Mouse (Mus musculus): ENCODE data around the gene Zmat3.

Gene Zmat3

DNA sequence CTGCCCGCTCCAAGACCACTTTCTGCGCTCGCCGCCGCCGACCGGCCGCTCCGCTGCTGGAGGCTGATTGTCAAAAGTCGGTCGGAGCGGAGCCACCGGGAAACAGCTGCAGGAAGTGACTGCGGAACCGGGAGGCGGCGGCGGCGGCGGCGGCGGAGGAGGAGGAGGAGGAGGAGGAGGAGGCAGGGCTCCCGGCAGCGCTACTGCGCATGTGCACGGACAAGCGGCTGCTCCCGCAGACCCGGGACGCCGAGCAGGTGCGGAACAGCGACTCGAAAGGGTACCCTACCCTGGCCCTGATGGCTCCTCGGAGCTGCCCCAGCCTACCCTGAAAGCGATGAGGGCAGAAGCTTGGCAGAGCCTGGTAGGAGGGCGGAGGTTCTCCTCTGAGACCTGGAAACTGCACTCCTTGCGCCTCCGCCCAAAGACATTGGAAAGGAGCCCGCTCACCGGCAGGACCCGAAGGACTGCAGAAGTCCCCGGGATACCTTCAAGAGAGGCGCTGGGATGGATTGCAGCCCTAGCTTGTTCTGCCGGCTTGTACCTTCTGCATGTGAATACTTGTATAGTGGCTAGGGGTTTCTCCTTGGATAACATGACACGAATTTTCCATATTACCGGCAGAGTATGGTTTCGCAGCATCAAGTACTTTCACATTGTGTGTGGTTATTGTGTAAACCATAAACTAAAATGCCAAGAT, at the start of gene Zmat3:
Zmat3 (minus strand) TSS at position 469 of the 700 bp plus-strand sequence.
- DNase-seq: peak; percentile 87 to 91

DNA sequence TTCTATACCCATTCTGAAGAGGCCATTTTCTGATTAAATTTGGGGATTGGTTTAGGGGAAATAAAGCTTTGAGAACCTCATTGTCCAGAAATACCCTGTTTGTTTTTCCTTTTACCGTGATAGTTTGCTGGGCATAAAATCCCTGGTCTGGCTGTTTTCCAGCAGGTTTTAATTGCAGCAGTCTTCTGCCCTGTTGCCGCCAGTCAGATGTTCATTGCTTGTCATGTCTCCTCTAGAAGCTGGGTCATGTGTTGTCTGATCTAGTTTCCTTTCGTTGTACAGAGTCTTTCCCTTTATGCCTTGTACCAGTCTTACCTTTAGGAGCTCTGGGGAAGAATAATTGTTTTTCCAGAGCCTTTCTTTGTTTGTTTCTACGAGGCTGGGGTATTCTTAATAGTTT, 48.6 kb upstream of the Zmat3 start:
- peak in 1 of 2 experiments; percentile 18 for DNase-seq

DNA sequence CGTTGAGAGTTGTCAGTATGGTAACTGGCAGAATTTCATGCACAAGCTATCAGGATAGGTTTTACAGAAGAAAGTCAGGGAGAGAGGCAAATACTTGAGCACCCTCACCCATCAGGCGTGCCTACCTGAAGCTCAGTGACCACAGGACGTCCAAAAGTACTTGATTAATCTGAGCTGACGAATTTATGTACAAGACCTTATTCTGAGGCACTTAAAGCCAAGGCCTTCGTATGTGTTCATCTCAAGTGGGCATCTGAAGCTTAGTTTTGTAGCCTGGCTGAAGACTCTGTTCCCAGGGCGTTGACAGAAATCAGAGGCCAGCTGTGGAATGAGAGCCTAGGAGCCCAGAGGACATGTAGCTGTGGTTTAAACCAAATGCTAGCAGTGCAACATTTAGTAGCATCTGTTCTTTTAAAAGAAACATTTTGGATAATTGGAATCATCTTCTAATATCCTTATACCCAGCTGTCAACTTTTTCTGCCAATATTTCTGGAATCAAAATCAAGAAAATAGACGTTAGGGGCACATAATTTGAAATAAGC, 46.8 kb upstream of the Zmat3 start:
- DNase-seq: no peak

DNA sequence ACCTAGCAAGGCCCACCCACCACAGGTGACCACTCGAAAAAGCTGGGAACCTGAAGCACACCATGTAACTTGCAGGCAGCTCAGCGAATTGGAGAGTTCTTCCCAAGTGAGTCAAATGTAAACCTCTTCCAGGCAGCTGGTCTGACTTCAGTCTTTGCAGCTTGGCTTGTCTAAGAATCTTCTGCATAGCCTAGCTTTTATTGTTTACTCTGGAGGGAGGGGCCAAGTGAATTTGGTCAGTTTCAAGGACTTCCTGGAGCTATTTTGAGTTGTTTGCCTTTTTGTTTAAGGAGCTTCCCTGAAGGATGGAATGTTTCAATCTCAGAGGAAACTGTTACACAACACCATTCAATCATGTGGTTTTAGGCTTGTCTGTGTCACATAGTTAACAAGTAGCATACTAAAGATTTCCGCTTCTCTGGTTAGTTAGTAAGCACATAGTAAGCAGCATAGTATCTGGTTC, 43.0 kb upstream of the Zmat3 start:
- DNase-seq: no peak

DNA sequence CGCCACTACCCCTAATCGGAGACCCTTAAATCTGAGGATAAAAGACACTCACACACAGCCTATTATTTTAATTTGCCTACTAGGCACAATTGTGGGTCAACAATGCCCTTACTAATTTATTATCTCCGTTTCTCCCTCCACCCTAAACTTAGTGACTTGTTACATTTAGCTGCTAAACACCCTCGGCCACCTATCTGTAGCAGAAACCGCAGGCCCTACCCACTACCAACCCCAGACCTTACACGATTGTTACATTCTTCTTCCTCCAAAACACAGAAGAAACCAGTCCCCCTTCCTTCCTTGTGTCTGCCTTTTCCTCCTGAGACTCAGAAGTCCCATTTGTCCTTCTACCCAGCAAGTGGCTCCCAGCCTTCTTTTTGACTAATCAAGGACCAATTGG, 41.0 kb upstream of the Zmat3 start:
- DNase-seq: no peak

DNA sequence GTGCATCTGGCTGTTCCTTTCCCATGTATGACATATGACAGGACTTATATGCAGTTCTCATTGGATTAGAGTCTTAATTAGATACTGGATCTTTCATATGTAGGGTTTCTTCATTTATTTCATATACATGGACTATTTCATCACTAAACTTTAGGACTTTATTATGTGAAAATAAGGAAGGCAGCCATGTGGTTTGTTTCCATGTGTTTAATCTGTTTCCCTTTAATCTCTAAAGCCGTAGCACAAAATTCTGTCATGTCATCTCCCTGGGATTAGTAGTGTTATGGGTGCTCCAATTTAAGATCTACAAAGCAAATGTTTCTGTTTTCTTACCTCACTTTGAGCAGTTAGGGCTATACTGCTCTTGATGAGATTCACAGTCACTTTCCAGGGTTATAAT, 39.9 kb upstream of the Zmat3 start:
- DNase-seq: no peak

DNA sequence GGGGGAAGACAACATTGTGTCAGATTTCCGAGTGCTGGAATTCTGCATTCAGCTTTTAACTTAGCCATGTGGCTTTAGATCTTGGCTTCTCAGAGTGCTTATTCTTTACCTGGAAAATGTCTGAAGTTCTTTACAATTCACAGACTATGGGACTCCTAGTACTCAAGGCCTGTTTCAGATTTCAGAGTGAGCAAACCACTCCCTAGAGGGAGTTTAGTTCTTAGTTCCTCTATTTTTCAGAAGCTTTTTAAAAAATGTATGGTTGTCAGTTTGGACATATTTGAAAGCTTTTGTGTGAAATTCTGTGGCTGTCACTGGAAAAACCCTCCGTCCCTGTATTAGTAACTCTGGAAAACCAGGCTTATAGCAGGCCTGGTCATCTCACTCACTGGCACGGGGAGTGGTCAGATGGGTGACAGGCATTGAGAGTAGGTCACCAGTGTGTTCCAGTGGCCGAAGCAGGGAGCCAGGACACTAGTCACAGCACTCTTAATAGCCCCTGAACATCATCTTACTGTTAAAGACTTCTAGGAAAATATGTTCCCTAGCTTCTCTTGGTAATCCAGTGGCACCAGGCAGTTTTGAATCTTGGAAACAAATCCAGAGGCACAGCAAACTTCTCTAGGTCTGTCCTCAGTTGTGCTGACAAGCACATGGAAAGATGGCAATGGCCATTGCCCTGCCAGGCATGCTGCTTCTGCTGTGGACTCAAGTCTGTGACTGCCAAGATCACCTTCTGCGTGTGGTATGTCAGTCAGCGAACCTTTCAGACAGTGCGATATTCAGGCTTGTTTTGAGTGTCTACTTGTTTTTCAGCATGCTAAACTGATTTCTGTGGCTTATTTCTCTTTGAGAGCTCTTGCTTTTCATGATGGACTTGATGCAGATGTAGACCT, 37.4 kb upstream of the Zmat3 start:
- peak; percentile 50 to 70 for DNase-seq

DNA sequence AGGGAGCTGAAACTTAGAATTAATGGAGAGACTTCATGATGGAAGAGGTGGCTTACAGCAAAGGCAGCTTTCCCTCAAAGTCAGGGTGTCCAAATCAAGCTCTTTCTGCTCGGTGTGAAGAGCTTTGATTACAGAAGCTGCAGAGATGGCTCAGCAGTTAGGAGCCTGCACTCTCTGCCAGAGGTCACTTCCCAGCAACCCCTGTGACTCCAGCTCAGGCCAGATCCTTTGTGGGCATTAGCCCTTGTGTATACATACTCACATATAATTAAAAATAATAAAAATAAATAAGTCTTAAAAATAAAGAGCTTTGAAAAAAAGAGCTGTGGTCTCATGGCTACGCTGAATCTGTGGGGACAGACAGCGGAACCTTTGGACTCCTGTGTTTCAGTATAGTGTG, 35.8 kb upstream of the Zmat3 start:
- DNase-seq: no peak

DNA sequence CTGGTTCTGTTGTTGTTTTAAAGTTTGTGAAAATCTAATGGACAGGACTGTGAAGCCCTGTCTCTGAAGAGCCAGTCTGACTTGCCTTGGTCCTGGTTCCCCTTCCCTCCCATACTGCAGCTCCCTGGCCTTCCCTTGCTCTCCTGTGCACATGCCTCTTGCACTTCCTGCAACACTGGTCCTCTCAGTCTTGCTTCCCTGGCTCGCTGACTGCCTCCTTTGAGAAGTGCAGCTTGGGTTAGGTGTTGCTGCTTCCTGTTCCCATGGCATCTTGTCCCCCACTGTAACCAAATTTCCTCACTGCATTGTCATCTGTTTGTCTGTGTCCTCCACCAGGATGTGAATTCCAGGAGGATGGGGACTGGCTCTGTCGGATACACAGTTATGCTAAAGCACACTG, 34.1 kb upstream of the Zmat3 start:
- DNase-seq: peak in 1 of 2 experiments; percentile 11

DNA sequence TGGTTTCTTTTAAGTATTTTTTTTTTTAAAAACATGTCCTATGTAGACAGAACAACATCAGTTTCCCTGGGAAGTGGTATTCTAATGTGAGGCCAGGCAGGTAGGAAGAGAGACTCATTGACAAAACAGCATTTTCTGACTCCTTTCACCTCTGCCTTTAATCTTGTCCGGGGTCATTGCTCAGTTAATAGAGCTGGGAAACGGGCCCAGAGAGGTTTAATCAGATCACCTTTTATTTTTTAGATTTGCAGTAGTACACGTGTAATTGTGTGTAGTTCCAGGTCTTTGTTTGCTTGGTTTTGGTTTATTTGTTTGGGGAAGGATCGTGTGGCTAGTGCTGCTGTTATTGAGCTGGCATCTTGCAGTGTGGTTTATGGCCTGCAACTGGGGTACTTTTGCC, 33.6 kb upstream of the Zmat3 start:
- DNase-seq: no peak

DNA sequence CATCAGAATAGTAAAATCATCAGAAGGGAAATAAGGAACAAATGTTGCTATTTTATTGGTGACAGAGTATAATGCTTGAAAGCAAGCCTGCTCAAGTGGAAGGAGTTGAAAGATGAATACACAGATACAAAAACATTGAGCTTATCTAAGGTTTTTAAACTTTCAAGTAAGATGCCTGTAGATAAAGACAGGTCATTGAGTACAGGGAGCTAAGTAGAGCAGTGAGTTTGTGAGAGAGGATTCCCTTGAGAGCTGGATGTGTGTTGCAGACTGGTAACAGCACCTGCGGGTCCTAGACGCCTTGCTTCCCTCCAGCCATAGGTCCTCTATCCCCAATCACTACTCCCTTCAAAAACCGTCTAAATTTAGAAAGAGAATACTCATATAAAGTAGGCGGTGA, 32.8 kb upstream of the Zmat3 start:
- no peak for DNase-seq

DNA sequence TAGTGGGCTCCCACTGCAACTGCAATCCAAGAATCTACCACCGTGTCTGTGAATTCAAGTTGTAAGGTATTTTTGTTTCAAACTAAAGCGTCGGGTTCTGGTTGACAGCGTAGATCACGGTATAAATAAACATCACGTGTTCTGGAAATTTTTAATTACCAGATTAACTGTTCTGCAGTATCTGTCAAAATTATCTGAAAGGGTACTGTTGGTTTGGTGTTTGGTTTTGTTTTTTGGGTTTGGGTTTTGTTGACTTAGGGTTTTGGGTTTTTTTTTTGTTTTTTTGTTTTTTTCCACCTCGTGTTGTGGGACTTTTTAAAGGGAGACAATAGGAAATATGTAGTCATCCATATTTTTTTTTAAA, 32.3 kb upstream of the Zmat3 start:
- no peak for DNase-seq

DNA sequence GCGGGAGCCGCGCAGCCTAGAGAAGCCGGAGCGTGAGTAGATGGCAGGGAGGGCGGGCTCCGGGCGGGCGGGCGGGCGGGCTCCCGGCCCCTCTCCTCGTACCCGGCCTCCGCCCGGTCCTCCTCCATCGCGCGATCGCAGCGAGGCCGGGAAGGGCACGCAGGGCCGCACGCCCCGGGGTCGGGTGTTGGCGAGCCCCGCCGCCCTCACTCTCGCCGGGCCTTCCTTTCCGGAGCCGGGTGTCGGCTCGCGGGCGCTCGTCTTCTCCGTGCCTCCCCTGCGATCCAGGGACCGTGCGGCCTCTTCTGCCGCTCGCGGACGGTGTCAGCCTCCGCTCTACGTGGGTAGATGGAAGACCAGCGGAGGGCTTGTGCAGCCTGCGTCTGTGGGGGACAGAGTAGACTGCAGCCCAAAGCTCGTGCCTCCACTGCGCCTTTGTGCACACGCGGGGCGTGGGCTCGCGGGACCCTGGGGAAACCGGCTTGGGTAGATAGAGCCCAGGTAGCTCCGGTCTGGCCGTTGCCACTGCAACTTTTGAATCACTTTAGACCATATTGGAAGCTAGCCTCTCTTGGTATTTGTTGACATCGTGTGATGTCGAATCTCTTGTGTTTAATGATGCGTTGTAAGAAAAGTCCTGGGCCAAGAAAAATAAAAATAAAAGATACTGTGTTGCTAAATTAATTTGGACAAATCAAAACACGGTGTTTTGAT, 31.8 kb upstream of the Zmat3 start, which contains the start of gene Pik3ca:
Pik3ca (plus strand) TSS at position 211 of the 714 bp plus-strand sequence.
- peak; percentile 70 for DNase-seq

DNA sequence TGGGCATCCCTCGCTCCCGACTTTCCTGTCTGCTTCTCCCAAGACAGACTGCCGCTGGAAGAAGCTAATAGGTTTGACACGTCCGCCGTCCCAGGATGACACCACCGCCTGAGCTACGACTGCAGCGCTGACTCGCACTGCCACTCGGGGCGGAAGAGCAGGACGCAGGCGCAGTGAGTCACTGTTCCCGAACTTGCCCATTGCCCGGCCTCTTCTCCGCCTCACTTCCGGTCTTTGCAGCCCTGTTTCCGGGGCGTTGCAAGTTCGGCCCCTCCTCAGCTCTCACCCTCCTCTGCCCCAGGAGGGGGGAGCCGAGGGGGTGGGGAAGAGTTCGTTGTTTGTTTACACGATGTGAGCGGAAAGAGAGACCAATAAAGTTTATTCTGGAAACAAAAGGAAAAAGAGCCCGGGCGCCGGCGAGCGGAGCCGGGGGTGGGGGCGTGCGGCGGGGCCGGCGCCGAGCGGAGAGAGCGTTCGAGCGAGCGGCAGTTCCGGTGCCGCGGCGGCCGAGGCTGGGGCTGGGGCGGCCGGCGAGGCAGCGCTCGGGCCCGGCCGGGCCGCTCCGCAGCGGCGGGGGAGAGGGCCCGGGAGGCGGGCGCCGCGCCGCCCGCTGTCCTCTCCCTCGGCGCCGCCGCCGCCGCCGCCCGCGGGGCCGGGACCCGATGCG, 31.1 kb upstream of the Zmat3 start:
- peak; percentile 97 for DNase-seq

DNA sequence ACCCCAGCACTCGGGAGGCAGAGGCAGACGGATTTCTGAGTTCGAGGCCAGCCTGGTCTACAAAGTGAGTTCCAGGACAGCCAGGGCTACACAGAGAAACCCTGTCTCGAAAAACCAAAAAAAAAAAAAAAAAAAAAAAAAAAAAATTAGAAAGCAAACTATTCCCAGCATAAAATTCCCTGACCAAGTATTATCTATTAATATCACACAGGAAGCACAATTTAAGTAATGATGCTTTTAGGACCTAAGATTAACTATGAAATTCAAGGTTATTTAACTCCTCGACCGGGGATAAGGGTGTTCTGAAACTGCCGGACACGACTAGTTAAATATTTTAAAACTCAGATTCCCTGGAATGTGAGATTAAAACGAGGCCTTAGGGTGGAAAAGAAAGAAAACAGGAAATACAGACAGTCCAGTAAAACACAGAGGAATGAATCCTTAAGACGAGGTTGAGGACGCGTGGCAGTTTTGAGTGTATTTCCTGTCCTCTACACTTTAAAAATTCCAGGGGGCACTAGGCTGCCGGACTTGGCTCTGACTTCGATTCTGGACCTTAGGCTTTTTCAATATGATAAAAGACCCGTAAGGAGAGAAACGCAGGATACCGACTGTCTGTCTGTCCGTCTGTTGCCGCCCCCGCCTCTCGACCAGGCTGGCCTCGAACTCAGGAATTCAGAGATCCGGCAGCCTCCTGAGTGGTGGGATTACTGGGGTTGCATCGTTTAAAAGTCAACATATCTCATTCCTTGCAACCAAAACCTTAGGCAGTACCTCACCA, 30.1 kb upstream of the Zmat3 start:
- DNase-seq: peak; percentile 63

DNA sequence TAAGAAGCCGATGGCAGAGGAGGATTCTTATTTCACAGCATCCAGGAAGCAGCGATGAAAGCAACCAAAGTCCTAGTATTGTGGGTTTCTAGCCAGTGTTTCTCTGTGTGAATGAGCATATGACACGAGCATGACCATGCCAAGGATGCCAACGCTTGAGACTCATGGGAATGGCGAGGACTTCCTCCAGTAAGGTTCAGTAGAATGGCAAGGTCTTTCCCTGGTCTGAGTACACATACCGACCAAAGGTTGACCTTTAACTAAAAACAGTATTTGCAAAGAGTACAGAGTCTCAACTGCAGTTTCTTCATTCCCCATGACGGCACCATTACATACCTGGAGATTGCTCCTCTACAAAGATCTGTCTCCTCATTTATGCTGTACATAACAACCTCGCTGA, 28.2 kb upstream of the Zmat3 start:
- no peak for DNase-seq

DNA sequence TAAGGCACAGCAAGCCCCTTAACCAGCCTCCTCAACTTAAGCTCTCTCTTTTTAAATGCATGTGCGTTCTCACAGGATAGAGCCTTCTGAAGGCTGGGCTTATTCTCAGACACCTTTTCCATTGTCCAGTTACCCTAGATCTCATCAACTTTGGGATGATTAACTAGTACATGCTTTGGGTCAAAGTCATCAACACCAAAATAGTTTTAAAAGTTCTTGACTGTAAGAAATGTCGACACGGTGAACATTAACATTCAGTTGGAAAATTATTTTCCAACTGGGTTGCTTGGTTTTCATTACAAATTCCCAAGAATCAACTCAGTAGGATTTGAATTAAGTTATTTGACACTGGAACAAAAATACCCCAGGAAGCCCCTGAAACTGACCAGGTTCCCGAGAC, 27.0 kb upstream of the Zmat3 start:
- no peak for DNase-seq

DNA sequence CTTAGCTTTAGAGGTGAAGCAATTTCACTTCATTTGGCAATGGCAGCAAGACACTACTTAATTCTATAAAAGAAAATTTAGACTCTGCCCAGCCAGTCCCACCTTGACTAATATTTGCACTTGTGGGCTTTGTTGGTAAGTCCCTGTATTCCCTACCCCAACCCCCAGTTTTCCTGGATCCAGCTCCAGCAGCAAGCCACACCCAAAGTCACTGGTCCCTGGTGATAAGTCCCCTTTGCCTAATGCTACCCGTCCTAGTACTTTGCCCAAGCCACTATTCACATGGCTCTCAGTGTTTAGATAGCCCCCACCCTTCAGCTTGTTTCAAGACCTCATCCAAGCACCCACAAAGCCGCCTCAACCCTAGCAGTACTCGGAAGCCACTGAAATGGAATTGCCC, 15.7 kb upstream of the Zmat3 start:
- no peak for DNase-seq

DNA sequence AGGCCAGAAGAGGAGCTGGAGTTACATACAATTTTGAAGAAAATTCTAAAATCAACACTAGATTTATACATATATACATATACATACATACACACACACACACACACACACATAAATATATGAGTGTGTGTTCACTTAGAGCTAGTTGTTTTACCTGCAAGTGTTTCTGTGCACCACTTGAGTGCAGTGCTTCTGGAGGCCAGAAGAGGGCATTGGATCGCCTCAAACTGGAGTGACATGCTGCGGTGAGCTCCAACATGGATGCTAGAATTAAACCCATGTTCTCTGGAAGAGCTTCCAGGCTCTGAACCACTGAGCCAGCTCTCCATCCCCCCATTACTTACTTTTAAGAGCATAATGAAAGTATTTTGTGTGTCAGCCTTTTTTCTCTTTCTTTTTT, 14.1 kb upstream of the Zmat3 start:
- DNase-seq: peak in 1 of 2 experiments; percentile 19

DNA sequence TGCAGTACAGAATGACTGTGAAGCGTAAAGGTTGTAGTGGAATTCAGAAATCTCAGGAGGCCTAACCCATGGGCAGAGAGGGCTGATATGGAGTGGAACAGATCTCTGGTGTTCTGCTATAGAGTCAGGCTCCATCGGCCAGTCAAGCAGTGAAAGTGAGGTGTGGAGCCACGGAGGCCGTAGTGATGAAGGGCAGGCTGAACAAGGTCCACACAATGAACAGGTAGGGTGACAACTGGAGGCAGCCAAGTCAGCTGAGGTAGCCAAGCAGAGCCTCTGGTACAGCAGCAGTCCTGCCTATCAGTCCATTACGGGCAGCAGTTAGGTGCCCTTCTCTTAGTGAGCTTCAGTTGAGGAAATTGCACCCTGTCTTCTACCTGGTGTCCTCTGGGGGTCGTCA, 7.4 kb upstream of the Zmat3 start:
- DNase-seq: no peak

DNA sequence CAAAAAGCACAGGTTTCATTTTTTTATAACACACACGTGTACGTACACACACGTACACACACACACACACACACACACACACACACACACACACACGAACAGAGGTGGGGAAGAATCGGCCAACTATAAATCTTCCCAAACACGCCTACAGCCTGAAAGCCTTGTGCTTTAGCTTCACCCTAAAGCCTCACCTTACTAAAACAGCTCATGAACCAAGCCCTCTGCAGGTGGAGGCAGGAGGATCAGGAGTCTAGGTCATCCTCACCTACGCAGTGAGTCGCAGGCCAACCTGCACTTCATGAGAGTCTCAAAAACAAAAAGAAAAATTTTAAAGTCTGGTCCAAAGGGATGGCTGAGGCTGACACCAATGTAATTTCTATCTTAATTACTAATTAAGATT, 6.7 kb upstream of the Zmat3 start:
- DNase-seq: no peak

DNA sequence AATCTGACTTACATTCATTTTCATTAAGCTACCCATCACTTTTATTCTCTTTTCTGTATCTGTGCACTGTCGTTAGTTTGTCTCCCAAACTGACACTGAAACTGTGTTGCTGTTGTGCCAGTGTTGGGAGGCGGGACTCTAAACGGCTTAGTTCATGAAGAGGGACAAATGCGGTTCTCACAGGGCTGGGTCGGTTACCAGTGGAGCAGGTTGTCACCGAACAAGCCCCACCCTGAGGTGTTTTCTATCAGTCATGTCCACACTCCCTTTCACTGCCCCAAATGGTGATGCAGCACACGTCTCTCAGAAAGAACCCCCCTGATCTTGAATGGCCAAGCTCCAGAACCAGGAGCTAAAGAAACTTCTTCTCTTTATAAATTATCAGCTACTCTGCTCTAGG, 6.1 kb upstream of the Zmat3 start:
- no peak for DNase-seq
